Mouse (Mus musculus) testis, adult 2 months (tissue): ENCODE measurements around the gene Galr3.

Source experiments
- CTCF ChIP-seq: fragments of 200-500 bp; IDR thresholded peaks from 2 replicates; pipeline ENCODE4 v1.5.1; 2012; ENCODE audit warnings: low read depth, mild to moderate bottlenecking, inconsistent platforms, low read length, moderate library complexity; ENCODE audit not compliant: control insufficient read depth, insufficient read depth, insufficient replicate concordance
- POLR2A ChIP-seq: fragments of 200-500 bp; IDR thresholded peaks from 2 replicates; pipeline ENCODE4 v1.6.1; 2012; ENCODE audit warnings: low read depth, mild to moderate bottlenecking, inconsistent platforms, low read length, moderate library complexity; ENCODE audit not compliant: control insufficient read depth

GRCm38 (mm10) chr15:79002036-79002435 is 39.6 kb upstream of the Galr3 start:
- TF ChIP-seq CTCF (no peak), POLR2A (no peak)
